In the genomic region with DNA sequence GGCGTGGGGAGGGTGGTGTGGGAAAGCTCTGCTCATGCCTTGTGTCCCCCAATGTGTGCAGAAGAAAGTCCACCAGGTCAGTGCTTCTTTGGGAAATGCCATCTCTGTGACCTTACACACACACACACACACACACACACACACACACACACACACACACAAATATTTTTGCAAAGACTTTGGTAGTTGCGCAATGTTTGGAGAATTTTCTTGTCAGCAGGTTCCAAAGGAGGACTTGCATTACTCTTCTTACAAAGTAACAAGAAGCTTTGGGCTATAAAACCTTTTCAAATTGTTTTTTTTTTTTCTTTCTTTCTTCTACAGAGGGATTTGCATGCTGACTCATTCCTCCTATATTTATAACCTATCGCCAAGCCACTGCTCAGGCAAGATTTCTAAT, we compare ENCODE assay signal across 30 mouse cellular contexts. TPM values are rescaled to one million over a fixed set of nuclear protein-coding genes. Genes with fewer than 3 reads are reported as not detected.
DNase-seq lines count a peak whose midpoint lies in the region; ATAC-seq and TF ChIP-seq lines count a peak whose summit lies in the region.
"Had no signal": no experiment of that assay in that cellular context is flagged by ENCODE, and none has a peak within 500 bp of the region (broad histone marks: within the 10 kb centered on the region; RNA-seq: fewer than 3 reads in every experiment).

No protein-coding gene starts in this region.

- H3K4me1 ChIP-seq in liver, adult 2 months (ENCODE audit: control insufficient read depth, insufficient read depth, low read length) = no peaks in the 10 kb centered on the region
- H3K4me1 ChIP-seq in liver, embryonic 12.5 days = no peaks in the 10 kb centered on the region
- peaks cover 0 to 31% of the 10 kb centered on the region in 2 experiments; a peak in 2 of 4 replicates for H3K4me1 ChIP-seq in CH12.LX (ENCODE audit: control insufficient read depth in 1 of 2, insufficient read depth in 2 of 2)
- H3K4me1 ChIP-seq in embryonic fibroblast, embryonic 13.5 days (ENCODE audit: control insufficient read depth, insufficient read depth, low read length) = peaks cover 2% of the 10 kb centered on the region; the same call in 1 of the 2 replicates
- H3K4me1 ChIP-seq: heart, embryonic 12.5 days had no signal

- H3K27me3 ChIP-seq in liver, adult 2 months (ENCODE audit: control insufficient read depth, insufficient read depth, low read length) = no peaks in the 10 kb centered on the region
- no peaks in the 10 kb centered on the region for H3K27me3 ChIP-seq in liver, embryonic 12.5 days (replicated peaks)
- no peaks in the 10 kb centered on the region for H3K27me3 ChIP-seq in CH12.LX (replicated peaks)
- H3K27me3 ChIP-seq: heart, embryonic 12.5 days; limb, embryonic 12.5 days had no signal

- H3K36me3 ChIP-seq in liver, adult 2 months (ENCODE audit: control insufficient read depth, insufficient read depth, low read length) = no peaks in the 10 kb centered on the region
- H3K36me3 ChIP-seq in liver, embryonic 12.5 days = no peaks in the 10 kb centered on the region
- H3K36me3 ChIP-seq in CH12.LX (replicated peaks in 1 of 2; ENCODE audit: control insufficient read depth in 1 of 2, insufficient read depth in 1 of 2, low read length in 1 of 2) = no peaks in the 10 kb centered on the region
- H3K36me3 ChIP-seq: forebrain, embryonic 10.5 days; heart, embryonic 12.5 days; limb, embryonic 12.5 days had no signal

- TF ChIP-seq CTCF in liver, adult 2 months (IDR thresholded peaks at IDR 0.05; ENCODE audit: low read depth, low read length) = no peak
- TF ChIP-seq CTCF in CH12.LX (conservative IDR thresholded peaks at IDR 0.05 in 1 of 2, IDR thresholded peaks at IDR 0.05 in 1 of 2; ENCODE audit: low read depth in 2 of 2, low read length in 2 of 2) = no peak
- TF ChIP-seq CTCF in embryonic fibroblast, embryonic 13.5 days (IDR thresholded peaks at IDR 0.05; ENCODE audit: borderline replicate concordance, insufficient read depth, low read length) = no peak

- intact Hi-C loops in heart, postnatal 25 days (cut with DNase I) = no loop called here
- intact Hi-C loops in left cerebral cortex, postnatal 25 days (cut with DNase I) = no loop called here

- H3K9ac ChIP-seq in liver, adult 2 months (ENCODE audit: low read depth, low read length) = no peak overlapping the region
- no peak overlapping the region for H3K9ac ChIP-seq in liver, embryonic 12.5 days
- H3K9ac ChIP-seq in CH12.LX (ENCODE audit: insufficient read depth, low read depth) = no peak overlapping the region
- H3K9ac ChIP-seq: forebrain, postnatal 0 days; heart, embryonic 12.5 days; hindbrain, embryonic 14.5 days; limb, embryonic 12.5 days; liver, embryonic 14.5 days had no signal

- H3K4me2 ChIP-seq in liver, embryonic 12.5 days = no peak overlapping the region
- no peak overlapping the region for H3K4me2 ChIP-seq in CH12.LX (ENCODE audit: insufficient read depth, low read depth, poor library complexity, severe bottlenecking)
- H3K4me2 ChIP-seq: heart, embryonic 12.5 days; hindbrain, embryonic 14.5 days; limb, embryonic 12.5 days had no signal

- TF ChIP-seq RAD21 in CH12.LX (IDR thresholded peaks at IDR 0.05; ENCODE audit: low read depth, low read length) = no peak

- WGBS in liver, adult 2 months = over 99% methylated on average over 3 of the region's 3 CpGs
- 74% methylated on average over 3 of the region's 3 CpGs for WGBS in liver, embryonic 12.5 days (ENCODE audit: insufficient replicate concordance)

- no peak overlapping the region for H3K27ac ChIP-seq in liver, adult 2 months (replicated peaks; ENCODE audit: insufficient read depth, low read depth, low read length)
- H3K27ac ChIP-seq in liver, embryonic 12.5 days = no peak overlapping the region
- H3K27ac ChIP-seq in CH12.LX (ENCODE audit: insufficient read depth, low read depth) = no peak overlapping the region
- H3K27ac ChIP-seq in embryonic fibroblast, embryonic 13.5 days (ENCODE audit: insufficient read depth, low read length) = peak overlapping the region; percentile 72; the same call in 1 of the 2 replicates
- H3K27ac ChIP-seq: forebrain, embryonic 10.5 days; kidney, postnatal 0 days; limb, embryonic 12.5 days; liver, embryonic 14.5 days had no signal

- in situ Hi-C loops in CH12.LX (cut with MboI; ENCODE audit: low pct_ligation_motif_present, low pct_unique_long_range_greater_than_20kb, low sequenced_read_pairs) = no loop called here

- H3K79me2 ChIP-seq in liver, adult 2 months (ENCODE audit: control insufficient read depth, insufficient read depth, low read length) = no peaks in the 10 kb centered on the region
- H3K79me2 ChIP-seq in CH12.LX (replicated peaks; ENCODE audit: control insufficient read depth, extremely low read depth, insufficient read depth, poor library complexity, severe bottlenecking) = no peaks in the 10 kb centered on the region

- no peak for TF ChIP-seq POLR2A in liver, adult 2 months (IDR thresholded peaks at IDR 0.05; ENCODE audit: extremely low read depth, insufficient read depth, low read length)
- no peak for TF ChIP-seq POLR2A in CH12.LX (IDR thresholded peaks at IDR 0.05; ENCODE audit: low read depth, low read length)
- TF ChIP-seq POLR2A in embryonic fibroblast, embryonic 13.5 days (IDR thresholded peaks at IDR 0.05; ENCODE audit: low read depth, low read length) = no peak

- ATAC-seq in liver, embryonic 12.5 days = no peak
- ATAC-seq: forebrain, postnatal 0 days had no signal

- H3K9me3 ChIP-seq in liver, embryonic 12.5 days (replicated peaks) = no peaks in the 10 kb centered on the region
- no peaks in the 10 kb centered on the region for H3K9me3 ChIP-seq in CH12.LX (replicated peaks; ENCODE audit: low read length)
- H3K9me3 ChIP-seq: forebrain, embryonic 10.5 days; heart, embryonic 12.5 days; limb, embryonic 12.5 days had no signal

- dilution Hi-C loops in CH12.LX (cut with MboI; ENCODE audit: extremely low pct_ligation_motif_present, extremely low pct_unique_long_range_greater_than_20kb, low sequenced_read_pairs) = no loop called here

- no peak overlapping the region for H3K4me3 ChIP-seq in liver, adult 2 months (ENCODE audit: insufficient read depth, low read depth, low read length)
- H3K4me3 ChIP-seq in liver, embryonic 12.5 days = no peak overlapping the region
- H3K4me3 ChIP-seq in CH12.LX (replicated peaks in 1 of 3; ENCODE audit: low read depth in 2 of 3, low read length in 2 of 3, poor library complexity in 1 of 3) = no peak overlapping the region
- no peak overlapping the region for H3K4me3 ChIP-seq in embryonic fibroblast, embryonic 13.5 days (ENCODE audit: insufficient read depth, low read length)
- H3K4me3 ChIP-seq: forebrain, embryonic 10.5 days; heart, embryonic 12.5 days; limb, embryonic 12.5 days had no signal

- TF ChIP-seq EP300 in CH12.LX (IDR thresholded peaks at IDR 0.05; ENCODE audit: low read length) = no peak

- DNase-seq in liver, adult 2 months (ENCODE audit: extremely low read depth, low read depth, low spot score) = peak; percentile 62
- DNase-seq in 3T3-L1 (ENCODE audit: low read depth, low spot score) (peak; percentile 42), CH12.LX (ENCODE audit: extremely low read depth) (peak; percentile 13)
- no peak for DNase-seq in heart, postnatal 25 days (ENCODE audit: low spot score)
- no peak for DNase-seq in left cerebral cortex, postnatal 25 days (ENCODE audit: low spot score in 2 of 2)
- DNase-seq: adrenal gland, postnatal 36 days; cerebellum, adult 18-20 months; cerebellum, postnatal 14 days; forebrain, postnatal 0 days; gastrocnemius, postnatal 14 days; heart, postnatal 10 days; kidney, adult 2 months; lung, postnatal 4 days; thymus, adult 18-20 months; thymus, postnatal 36 days had no signal

TF ChIP-seq in CH12.LX, 34 proteins besides CTCF, POLR2A, EP300 and RAD21:
- TF ChIP-seq ZNF384 (IDR thresholded peaks at IDR 0.05; ENCODE audit: low read depth, low read length) (peak; percentile 30; the same call in 1 of the 2 replicates), JUN (IDR thresholded peaks at IDR 0.05; ENCODE audit: insufficient read depth, low read depth, low read length) (no peak), PAX5 (IDR thresholded peaks at IDR 0.05; ENCODE audit: low read length) (no peak)

RNA-seq across cellular contexts. Expression of a gene that starts 59.1 kb away (rescaled TPM):
- not detected in 2 replicates for total RNA-seq in liver, adult 2 months (2014; rRNA removed)
- not detected in 2 replicates for polyA plus RNA-seq in liver, adult 2 months (2012; rRNA removed)
- polyA plus RNA-seq in liver, embryonic 12.5 days (2016; fragmentation: Nextera tagmentation; extraction: Ambion mirVana) = not detected in 2 replicates
- total RNA-seq in CH12.LX (2012; rRNA removed) = not detected in 2 replicates
- not detected in 2 replicates for total RNA-seq in CH12.LX (2014; rRNA removed)
- not detected in 2 replicates for polyA plus RNA-seq in CH12.LX (2012; ENCODE audit: insufficient read length, low read depth)
- not detected in 2 replicates for polyA plus RNA-seq in embryonic fibroblast, embryonic 13.5 days (2011; ENCODE audit: insufficient read length, low read depth, missing spikeins)
- not detected for total RNA-seq in heart, postnatal 25 days (2021)
- total RNA-seq in left cerebral cortex, postnatal 25 days (2021) = not detected
- total RNA-seq: adrenal gland, postnatal 36 days; gastrocnemius, postnatal 14 days; heart, postnatal 10 days; layer of hippocampus, postnatal 14 days; left cerebral cortex, adult 8-10 months; neutrophil, adult 5-6 weeks had no signal
- polyA plus RNA-seq: forebrain, embryonic 10.5 days; heart, embryonic 12.5 days; intestine, embryonic 14.5 days; kidney, adult 2 months; limb, embryonic 12.5 days; liver, embryonic 14.5 days; lung, embryonic 16.5 days; small intestine, adult 2 months; stomach, embryonic 16.5 days had no signal

Comparison
In these comparisons a context has a peak if more than half of its experiments do, and no peak if none do; other contexts are left out.
1. DNase-seq: peak in liver, adult 2 months (single experiment), 3T3-L1 (single experiment) and CH12.LX (single experiment); none in heart, postnatal 25 days (single experiment) and left cerebral cortex, postnatal 25 days (0 of 2).